Mouse (Mus musculus) hindbrain, embryonic 14.5 days (tissue): Measurements from ENCODE around the gene Jam2. TPM values are rescaled to one million over a fixed set of nuclear protein-coding genes. Genes with fewer than 3 reads are reported as not detected.

Source experiments
- ATAC-seq: fragments of 200-750 bp; cut with Nextera tagmentation; 2 replicates; pipeline ENCODE4 v1.8.0; 2017; ENCODE audit warnings: moderate number of reproducible peaks, mild to moderate bottlenecking, moderate TSS enrichment, moderate library complexity; ENCODE audit not compliant: low FRiP score
- DNase-seq: peaks from one replicate; pipeline ENCODE4 v3.0.0-alpha.2; 2015; ENCODE audit warnings: low spot score
- H3K27ac ChIP-seq: fragments of 300-500 bp; sonication (generic); 2 replicates; pipeline ENCODE4 v1.5.1; 2014; ENCODE audit warnings: mild to moderate bottlenecking, moderate library complexity
- H3K27me3 ChIP-seq: fragments of 300-500 bp; sonication (generic); 2 replicates; pipeline ENCODE4 v1.6.1; 2014; ENCODE audit warnings: mild to moderate bottlenecking, low read length, mixed read lengths; ENCODE audit not compliant: control insufficient read depth, insufficient read depth
- H3K36me3 ChIP-seq: fragments of 300-500 bp; sonication (generic); replicated peaks from 2 replicates; pipeline ENCODE4 v1.6.1; 2014; ENCODE audit not compliant: control insufficient read depth, insufficient read depth
- H3K4me1 ChIP-seq: fragments of 300-500 bp; sonication (generic); replicated peaks from 2 replicates; pipeline ENCODE4 v1.6.1; 2014; ENCODE audit warnings: antibody characterized with exemption, low read length, mixed read lengths; ENCODE audit not compliant: control insufficient read depth, insufficient read depth
- H3K4me2 ChIP-seq: fragments of 300-500 bp; sonication (generic); replicated peaks from 2 replicates; pipeline ENCODE4 v1.6.1; 2014; ENCODE audit warnings: mild to moderate bottlenecking, moderate library complexity
- H3K4me3 ChIP-seq: fragments of 300-500 bp; sonication (generic); replicated peaks from 2 replicates; pipeline ENCODE4 v1.5.1; 2014; ENCODE audit warnings: mild to moderate bottlenecking, low read length
- H3K9ac ChIP-seq: fragments of 300-500 bp; sonication (generic); 2 replicates; pipeline ENCODE4 v1.6.1; 2014
- H3K9me3 ChIP-seq: fragments of 300-500 bp; sonication (generic); 2 replicates; pipeline ENCODE4 v1.6.1; 2016; ENCODE audit warnings: low read length; ENCODE audit not compliant: control insufficient read depth
- WGBS: fragments of 180-500 bp; shearing (Covaris S2); extraction: QIAGEN DNeasy Blood & Tissue Kit; methylation state at CpG from one replicate; pipeline ENCODE4 v1.1.7; 2014; 5-methylcytosine and 5-hydroxymethylcytosine counted together
- polyA plus RNA-seq: library from polyadenylated mRNA; unstranded; fragments of >200 nt; fragmentation: Nextera tagmentation; extraction: Ambion mirVana; gene quantifications from 2 replicates; pipeline ENCODE4 v1.2.1, GENCODE M21; 2014

Jam2 gene
- polyA plus RNA-seq, 1 experiment from 2014 or later = 34.0 TPM

DNA sequence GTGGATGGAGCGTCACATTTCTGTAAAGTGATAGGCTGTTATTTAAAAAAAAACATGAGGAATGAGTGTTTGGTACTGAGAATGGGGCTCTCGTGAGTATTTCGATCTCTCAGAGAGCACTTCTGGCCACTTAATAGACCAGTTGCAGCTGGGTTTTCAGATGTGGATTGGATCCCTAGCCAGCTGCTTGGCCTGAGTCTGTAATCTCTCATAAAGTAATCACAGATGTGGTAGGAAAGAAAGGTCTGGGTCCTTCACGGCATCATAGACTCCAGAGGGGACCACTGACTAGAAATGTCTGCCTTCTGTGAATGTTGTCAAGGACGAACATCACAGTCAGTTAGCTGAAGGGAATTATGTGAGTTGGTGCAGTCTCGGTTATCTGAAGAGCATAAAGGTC, 4.5 kb downstream of the Jam2 start:
- Histone ChIP-seq H3K4me3 (no peak overlapping the region), H3K9me3 (no peaks in the 10 kb centered on the region), H3K4me2 (no peak overlapping the region), H3K27ac (no peak overlapping the region), H3K27me3 (no peaks in the 10 kb centered on the region), H3K9ac (no peak overlapping the region), H3K36me3 (no peaks in the 10 kb centered on the region), H3K4me1 (peaks cover 2% of the 10 kb centered on the region; the same call in 1 of the 2 replicates)
- ATAC-seq (no peak), DNase-seq (no peak)
- 91% methylated on average over 6 of the region's 6 CpGs for whole genome bisulfite sequencing

DNA sequence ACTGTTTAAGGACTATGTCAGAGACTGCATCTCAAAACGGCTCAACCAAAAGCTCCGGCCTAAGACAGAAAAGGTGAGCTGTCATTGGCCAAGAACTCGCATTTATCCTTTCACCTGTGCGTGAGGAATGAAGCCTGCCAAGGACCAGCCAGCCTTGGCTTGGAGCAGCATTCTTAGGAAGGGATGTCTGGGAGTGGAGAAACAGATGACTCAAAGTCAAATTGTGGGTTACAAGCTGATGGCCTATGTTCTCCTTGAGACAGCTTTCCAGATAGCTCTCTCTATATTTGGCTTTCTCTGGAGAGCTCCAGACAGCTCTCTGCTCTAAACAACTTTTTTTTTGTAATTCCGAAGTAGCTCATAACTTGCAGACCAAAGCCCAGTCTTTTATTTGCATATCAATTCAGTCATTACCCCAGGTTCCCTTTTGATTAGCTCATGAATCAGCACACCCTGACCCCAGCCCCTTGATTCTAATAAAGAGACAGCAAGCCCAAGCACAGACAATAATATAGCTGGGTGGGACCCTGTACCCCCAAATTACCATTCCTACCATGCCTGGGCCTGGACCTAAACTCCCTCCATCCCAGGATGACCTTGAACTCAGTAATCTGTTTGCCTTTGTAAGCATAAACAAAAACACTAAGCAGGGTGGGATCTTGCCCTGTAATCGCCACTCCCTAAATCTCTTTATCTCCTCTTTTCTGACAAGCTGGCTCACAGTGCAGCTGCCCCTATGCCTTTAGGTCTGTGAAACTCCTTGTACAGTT, 5.1 kb downstream of the Jam2 start:
- 86% methylated on average over 6 of the region's 6 CpGs for WGBS
- Histone ChIP-seq H3K9me3 (no peaks in the 10 kb centered on the region), H3K4me1 (no peaks in the 10 kb centered on the region), H3K4me2 (no peak overlapping the region), H3K27ac (no peak overlapping the region), H3K4me3 (no peak overlapping the region), H3K9ac (no peak overlapping the region), H3K27me3 (no peaks in the 10 kb centered on the region), H3K36me3 (no peaks in the 10 kb centered on the region)
- no peak for DNase-seq
- ATAC-seq = no peak

DNA sequence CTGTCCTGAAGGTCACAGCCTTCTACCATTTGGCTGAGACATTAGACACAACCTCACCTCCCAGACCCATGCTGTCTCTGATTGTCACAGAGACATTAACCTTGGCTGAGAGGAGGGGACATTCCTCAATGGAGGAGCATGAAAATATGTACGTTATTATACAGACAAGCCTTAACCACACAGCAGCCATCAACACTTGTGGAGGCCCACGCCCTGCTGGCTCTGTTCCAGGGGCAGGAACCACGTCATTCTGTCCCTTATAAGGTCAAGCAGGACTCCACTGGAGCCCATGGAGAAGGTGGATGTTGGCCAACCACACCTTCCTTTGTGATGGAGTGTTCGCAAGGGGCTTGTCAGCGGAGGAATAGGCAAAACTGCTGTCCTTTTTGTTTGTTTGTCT, 5.8 kb downstream of the Jam2 start:
- DNase-seq (no peak), ATAC-seq (no peak)
- 89% methylated on average over 5 of the region's 5 CpGs for WGBS
- Histone ChIP-seq H3K9ac (no peak overlapping the region), H3K36me3 (no peaks in the 10 kb centered on the region), H3K27me3 (no peaks in the 10 kb centered on the region), H3K4me2 (no peak overlapping the region), H3K27ac (no peak overlapping the region), H3K9me3 (no peaks in the 10 kb centered on the region), H3K4me1 (no peaks in the 10 kb centered on the region), H3K4me3 (no peak overlapping the region)

DNA sequence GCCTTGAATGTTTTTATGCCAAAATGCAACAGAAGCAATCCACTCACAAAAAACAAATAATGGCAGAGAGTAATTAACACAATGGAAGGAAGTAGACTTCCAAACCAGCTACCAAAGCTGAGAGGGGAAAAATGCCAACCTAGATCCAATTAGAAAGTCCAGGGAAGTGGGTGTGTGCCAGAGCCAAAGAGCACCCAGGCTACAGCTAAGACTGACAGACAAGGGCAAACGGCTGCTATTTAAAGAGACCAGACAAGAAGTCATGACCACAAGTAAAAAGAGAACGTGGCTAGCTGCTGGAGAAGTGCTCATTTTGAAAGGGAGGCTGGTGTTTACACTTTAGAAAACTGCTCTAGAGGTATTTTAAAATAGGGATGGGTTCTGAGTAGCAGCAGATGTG, 9.4 kb downstream of the Jam2 start:
- H3K36me3 ChIP-seq = no peaks in the 10 kb centered on the region
- no peak overlapping the region for H3K9ac ChIP-seq
- ATAC-seq = no peak
- H3K27me3 ChIP-seq = no peaks in the 10 kb centered on the region
- 67% methylated on average over 2 of the region's 2 CpGs for WGBS
- no peaks in the 10 kb centered on the region for H3K9me3 ChIP-seq
- H3K4me2 ChIP-seq = no peak overlapping the region
- no peak for DNase-seq
- no peak overlapping the region for H3K27ac ChIP-seq
- H3K4me1 ChIP-seq = no peaks in the 10 kb centered on the region
- H3K4me3 ChIP-seq = no peak overlapping the region

DNA sequence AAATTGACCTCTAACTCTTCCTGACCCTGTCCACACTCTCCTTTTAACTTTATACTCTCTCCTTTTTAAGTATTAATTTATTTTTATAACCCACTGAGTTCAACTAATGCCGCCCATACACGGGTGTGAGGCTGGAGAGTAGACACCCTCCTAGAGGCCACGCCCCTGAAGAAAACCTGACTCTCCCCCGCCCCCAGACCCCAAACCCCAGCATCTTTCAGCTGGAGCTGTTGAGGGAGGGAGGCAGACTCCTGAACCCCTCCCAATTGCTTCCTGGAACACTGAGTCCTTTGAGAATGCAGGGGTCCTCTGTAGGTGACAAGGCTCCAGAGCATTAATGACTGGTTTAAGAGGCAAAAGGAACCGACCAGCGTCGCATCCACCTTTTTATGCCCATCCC, 11.0 kb downstream of the Jam2 start:
- no peak overlapping the region for H3K4me3 ChIP-seq
- WGBS = 33% methylated on average over 7 of the region's 7 CpGs
- no peak for ATAC-seq
- no peak for DNase-seq
- no peaks in the 10 kb centered on the region for H3K27me3 ChIP-seq
- no peaks in the 10 kb centered on the region for H3K9me3 ChIP-seq
- no peaks in the 10 kb centered on the region for H3K36me3 ChIP-seq
- H3K27ac ChIP-seq = no peak overlapping the region
- no peak overlapping the region for H3K9ac ChIP-seq
- H3K4me1 ChIP-seq = no peaks in the 10 kb centered on the region
- H3K4me2 ChIP-seq = no peak overlapping the region

DNA sequence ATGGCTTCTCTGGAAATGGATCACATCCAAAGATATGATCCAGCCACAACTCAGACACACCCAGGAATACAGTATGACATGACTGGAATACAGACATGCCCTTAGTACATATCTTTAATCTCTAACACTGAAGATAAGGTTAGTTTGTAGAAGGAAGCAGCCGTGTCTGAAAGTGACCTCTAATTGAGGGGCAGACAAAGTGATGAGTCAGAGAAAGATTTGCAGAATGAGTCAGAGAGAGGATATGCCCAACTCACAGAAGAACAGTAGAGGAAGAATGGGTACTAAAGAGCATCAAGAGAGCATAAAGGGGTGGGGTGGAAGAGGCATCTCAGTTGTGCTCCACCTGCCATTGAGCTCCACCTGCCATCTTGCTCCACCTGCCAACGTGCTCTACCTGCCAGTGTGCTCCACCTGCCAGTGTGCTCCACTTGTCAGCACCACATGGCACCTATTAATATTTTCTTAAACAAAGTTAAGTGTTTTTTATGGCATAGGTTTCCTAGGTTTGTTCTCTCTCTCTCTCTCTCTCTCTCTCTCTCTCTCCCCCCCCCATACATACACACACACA, 16.8 kb downstream of the Jam2 start:
- Histone ChIP-seq H3K27ac (no peak overlapping the region), H3K4me2 (no peak overlapping the region), H3K36me3 (no peaks in the 10 kb centered on the region), H3K27me3 (no peaks in the 10 kb centered on the region), H3K9ac (no peak overlapping the region), H3K4me3 (no peak overlapping the region), H3K4me1 (no peaks in the 10 kb centered on the region), H3K9me3 (no peaks in the 10 kb centered on the region)
- DNase-seq = no peak
- ATAC-seq = no peak
- 92% methylated on average over 2 of the region's 2 CpGs for WGBS

DNA sequence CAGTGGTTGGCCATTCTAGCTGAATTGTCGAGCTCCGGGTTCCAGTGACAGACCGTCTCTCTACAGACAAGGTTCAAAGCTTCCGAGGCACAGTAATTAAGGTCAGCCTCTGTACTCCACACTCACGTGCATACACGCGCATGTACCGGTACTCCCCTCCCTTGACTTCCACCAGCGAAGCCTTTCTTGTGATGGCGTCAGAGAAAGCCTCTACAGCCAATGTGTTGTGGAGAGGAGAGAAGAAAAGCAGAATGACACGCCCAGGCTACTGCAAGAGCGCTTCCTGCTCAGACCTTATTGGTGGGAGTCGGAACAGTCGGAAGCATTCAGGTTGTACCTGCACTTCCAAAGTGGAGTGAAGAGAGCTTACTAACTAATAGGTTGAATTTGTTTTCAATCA, 19.5 kb downstream of the Jam2 start:
- Histone ChIP-seq H3K4me1 (no peaks in the 10 kb centered on the region), H3K9ac (no peak overlapping the region), H3K27ac (no peak overlapping the region), H3K4me3 (no peak overlapping the region), H3K9me3 (no peaks in the 10 kb centered on the region), H3K4me2 (no peak overlapping the region), H3K27me3 (no peaks in the 10 kb centered on the region), H3K36me3 (no peaks in the 10 kb centered on the region)
- DNase-seq (no peak), ATAC-seq (no peak)
- 91% methylated on average over 14 of the region's 14 CpGs for WGBS

DNA sequence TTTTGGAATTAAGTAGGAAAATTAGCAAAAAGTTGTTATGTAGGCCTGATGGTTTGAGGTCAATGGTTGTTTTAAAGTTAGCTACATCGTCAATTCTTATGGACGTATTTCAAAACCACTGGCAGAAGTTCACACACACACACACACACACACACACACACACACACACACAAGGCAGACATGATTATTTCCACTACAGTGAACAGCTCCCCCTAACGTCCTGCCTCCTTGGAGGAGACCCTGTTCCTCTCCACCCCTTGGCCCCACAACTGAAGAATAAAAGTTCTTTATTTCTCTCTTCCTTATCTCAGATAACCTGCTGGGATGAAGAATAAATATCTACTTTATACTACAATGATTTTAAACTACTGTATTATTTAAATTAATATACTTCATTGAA, 21.4 kb downstream of the Jam2 start:
- WGBS = 62% methylated on average over 3 of the region's 3 CpGs
- no peak for ATAC-seq

DNA sequence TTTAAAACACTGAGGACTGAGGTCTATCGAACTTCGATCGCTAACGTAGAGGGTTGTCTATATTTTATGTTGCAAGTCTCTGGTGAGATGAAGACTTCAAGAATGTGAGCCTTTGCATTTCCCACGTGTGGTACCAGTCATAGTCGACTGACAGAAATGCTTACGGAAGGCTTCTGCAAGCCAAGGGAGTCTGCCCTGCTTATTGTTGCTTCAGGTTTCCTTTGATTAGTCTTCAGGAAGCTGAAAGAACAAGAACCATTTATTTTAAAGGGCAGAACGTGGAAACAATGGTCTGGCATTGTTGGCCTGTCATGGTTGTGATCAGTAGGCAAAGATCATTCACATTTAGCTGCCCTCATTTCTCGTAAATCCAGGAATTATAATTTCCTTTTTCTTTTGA, 22.8 kb downstream of the Jam2 start:
- Histone ChIP-seq H3K9ac (no peak overlapping the region), H3K9me3 (no peaks in the 10 kb centered on the region), H3K4me3 (no peak overlapping the region), H3K4me2 (no peak overlapping the region), H3K27me3 (no peaks in the 10 kb centered on the region), H3K36me3 (no peaks in the 10 kb centered on the region), H3K27ac (no peak overlapping the region), H3K4me1 (no peaks in the 10 kb centered on the region)
- 58% methylated on average over 9 of the region's 9 CpGs for WGBS
- DNase-seq (no peak), ATAC-seq (no peak)

More for the DNA sequence above, 21.4 kb downstream of the Jam2 start:
- H3K4me2 ChIP-seq = no peak overlapping the region
- H3K9ac ChIP-seq = no peak overlapping the region
- H3K36me3 ChIP-seq = no peaks in the 10 kb centered on the region
- no peak for DNase-seq
- H3K27ac ChIP-seq = no peak overlapping the region
- no peaks in the 10 kb centered on the region for H3K27me3 ChIP-seq
- H3K4me3 ChIP-seq = no peak overlapping the region
- H3K9me3 ChIP-seq = no peaks in the 10 kb centered on the region
- H3K4me1 ChIP-seq = no peaks in the 10 kb centered on the region
